Mouse (Mus musculus): Measurements from ENCODE around the gene Gcdh.
"Not testable (repeated sequence)": the region's sequence is repeated elsewhere in the genome, so short reads cannot be mapped to it uniquely, and the experiment has no call there.

Gene Gcdh

GRCm38 (mm10) chr8:84910551-84910950 is 16.8 kb upstream of the Gcdh start:
- DNase-seq (ENCODE audit: low spot score), result no peak

- DNase-seq (ENCODE audit: low spot score), result no peak
Measured at GRCm38 (mm10) chr8:84909949-84910348, 16.2 kb upstream of the Gcdh start.

DNA sequence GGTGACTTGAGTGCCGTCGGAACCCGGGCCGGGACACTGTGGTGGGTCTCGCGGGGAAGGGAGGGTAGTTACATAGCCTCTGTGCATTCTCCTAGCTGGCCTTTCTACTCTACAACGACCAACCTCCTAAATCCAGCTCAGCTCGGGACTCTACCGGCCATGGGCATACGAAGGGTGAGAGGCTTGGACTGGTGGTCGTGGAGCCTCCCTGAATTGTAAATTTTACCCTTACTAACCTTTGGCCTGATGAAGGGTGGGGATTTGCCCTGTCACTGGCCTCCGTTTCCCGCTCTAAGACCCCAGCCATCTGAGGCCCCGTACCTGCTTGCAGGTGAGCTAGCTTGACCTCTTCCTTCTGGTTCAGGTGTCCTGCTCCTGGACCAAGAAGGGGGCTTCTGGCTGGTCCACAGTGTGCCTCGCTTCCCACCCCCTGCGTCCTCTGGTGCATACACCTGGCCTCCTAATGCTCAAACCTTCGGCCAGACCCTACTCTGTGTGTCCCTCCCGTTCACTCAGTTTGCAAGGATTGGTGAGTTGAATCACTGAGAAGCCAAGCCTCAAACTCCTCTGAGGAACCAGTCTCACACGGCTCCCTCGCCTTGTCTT is 15.5 kb upstream of the Gcdh start:
- DNase-seq (ENCODE audit: low spot score), result no peak

- DNase-seq (ENCODE audit: low spot score), result peak; percentile 98
Measured at GRCm38 (mm10) chr8:84908421-84909161, 14.9 kb upstream of the Gcdh start, which contains the start of gene Dnase2a. Gene Dnase2a, plus strand, starts transcription at chr8:84908560.

DNA sequence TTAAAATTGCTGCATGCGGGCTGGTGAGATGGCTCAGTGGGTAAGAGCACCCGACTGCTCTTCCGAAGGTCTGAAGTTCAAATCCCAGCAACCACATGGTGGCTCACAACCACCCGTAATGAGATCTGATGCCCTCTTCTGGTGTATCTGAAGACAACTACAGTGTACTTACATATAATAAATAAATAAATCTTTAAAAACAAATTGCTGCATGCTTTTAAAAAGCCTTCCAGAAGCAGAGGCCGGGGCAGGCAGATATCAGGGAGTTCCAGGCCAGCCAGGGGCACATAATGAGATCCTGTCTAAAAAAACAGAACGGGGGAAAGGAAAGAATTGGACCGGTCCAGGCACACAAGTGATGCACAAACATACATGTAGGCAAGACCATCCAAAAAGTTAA is 14.3 kb upstream of the Gcdh start:
- DNase-seq (ENCODE audit: low spot score), result not testable (repeated sequence)

DNA sequence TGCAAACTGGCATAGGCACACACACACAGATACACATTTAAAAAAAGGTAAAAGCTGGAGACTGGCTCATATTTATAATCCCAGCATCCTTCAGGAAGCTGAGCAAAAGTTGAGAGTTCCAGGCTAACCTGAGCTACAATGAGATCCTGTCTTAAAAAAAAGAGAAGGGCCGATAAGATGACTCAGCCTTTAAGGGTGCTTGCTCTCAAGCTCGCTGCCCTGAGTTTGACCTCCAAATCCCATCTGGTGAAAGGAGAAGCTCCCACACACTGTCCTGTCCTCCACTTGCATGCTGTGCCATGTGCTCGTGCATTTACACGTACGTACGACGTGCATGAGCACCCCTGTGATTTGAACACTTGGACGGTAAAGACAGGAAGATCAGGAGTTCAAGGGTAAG is 13.8 kb upstream of the Gcdh start:
- DNase-seq (ENCODE audit: low spot score), result no peak

- no peak for DNase-seq (ENCODE audit: low spot score)
Measured at GRCm38 (mm10) chr8:84907037-84907436, 13.3 kb upstream of the Gcdh start.

- DNase-seq (ENCODE audit: low spot score), result no peak
Measured at GRCm38 (mm10) chr8:84904351-84904750, 10.6 kb upstream of the Gcdh start.

- peak; percentile 80 for DNase-seq (ENCODE audit: low spot score)
Measured at GRCm38 (mm10) chr8:84902920-84903661, 9.4 kb upstream of the Gcdh start.

- peak; percentile 18 for DNase-seq (ENCODE audit: low spot score)
Measured at GRCm38 (mm10) chr8:84902367-84902919, 8.7 kb upstream of the Gcdh start.

- peak; percentile 24 for DNase-seq (ENCODE audit: low spot score)
Measured at GRCm38 (mm10) chr8:84901752-84902151, 8.0 kb upstream of the Gcdh start, which contains the start of gene Klf1. Gene Klf1, plus strand, starts transcription at chr8:84901928.

GRCm38 (mm10) chr8:84901071-84901470 is 7.3 kb upstream of the Gcdh start:
- no peak for DNase-seq (ENCODE audit: low spot score)

- no peak for DNase-seq (ENCODE audit: low spot score)
Measured at GRCm38 (mm10) chr8:84895963-84896362, 2.2 kb upstream of the Gcdh start.

- no peak for DNase-seq (ENCODE audit: low spot score)
Measured at GRCm38 (mm10) chr8:84892993-84893708, 570 bp downstream of the Gcdh start.

DNA sequence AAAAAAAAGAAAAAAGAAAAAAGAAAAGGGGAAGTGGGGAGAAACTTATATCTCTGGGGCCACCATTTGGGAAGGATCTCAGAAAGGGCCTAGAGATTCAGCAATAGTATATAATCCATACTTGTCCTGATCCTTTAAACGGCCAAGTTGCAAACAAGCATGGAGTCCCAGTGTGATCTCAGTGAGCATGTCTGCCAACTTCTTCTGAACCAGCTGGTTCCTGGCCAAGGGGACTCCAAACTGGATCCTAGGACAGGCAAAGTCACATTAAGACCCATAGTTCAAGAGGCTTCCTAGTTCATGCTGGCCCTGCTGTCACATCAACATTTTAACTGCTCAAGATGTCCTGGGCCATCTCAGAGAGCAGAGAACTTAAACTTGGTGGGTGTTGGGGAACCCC is 4.6 kb downstream of the Gcdh start:
- DNase-seq (ENCODE audit: low spot score), result no peak

- no peak for DNase-seq (ENCODE audit: low spot score)
Measured at GRCm38 (mm10) chr8:84888280-84888679, 5.4 kb downstream of the Gcdh start.

GRCm38 (mm10) chr8:84884728-84885127 is 9.0 kb downstream of the Gcdh start:
- DNase-seq (ENCODE audit: low spot score), result no peak

GRCm38 (mm10) chr8:84878915-84879314 is 14.8 kb downstream of the Gcdh start:
- DNase-seq (ENCODE audit: low spot score), result no peak

- no peak for DNase-seq (ENCODE audit: low spot score)
Measured at GRCm38 (mm10) chr8:84877297-84878035, 16.3 kb downstream of the Gcdh start.

- no peak for DNase-seq (ENCODE audit: low spot score)
Measured at GRCm38 (mm10) chr8:84874339-84874738, 19.4 kb downstream of the Gcdh start.

GRCm38 (mm10) chr8:84873016-84873415 is 20.7 kb downstream of the Gcdh start:
- no peak for DNase-seq (ENCODE audit: low spot score)

Data from embryo, embryonic 10 days (tissue).